Mouse (Mus musculus) heart, adult 2 months (tissue): ENCODE measurements around the gene P3h2.

ENCODE experiments used
- CTCF ChIP-seq: fragments of 200-600 bp; IDR thresholded peaks from 2 replicates; pipeline ENCODE4 v1.8.1; 2022; ENCODE audit warnings: antibody characterized with exemption, mild to moderate bottlenecking, moderate library complexity
- EP300 ChIP-seq: fragments of 200-500 bp; IDR thresholded peaks from 2 replicates; pipeline ENCODE4 v1.6.1; 2011; ENCODE audit warnings: low read depth, low read length, control low read depth; ENCODE audit not compliant: insufficient read depth
- POLR2A ChIP-seq: fragments of 200-500 bp; IDR thresholded peaks from 2 replicates; pipeline ENCODE4 v1.6.1; 2011; ENCODE audit warnings: mild to moderate bottlenecking, low read depth, low read length, control low read depth; ENCODE audit not compliant: insufficient read depth

GRCm38 (mm10) chr16:26005811-26006210, 99.8 kb downstream of the P3h2 start:
- no peak for TF ChIP-seq EP300
- no peak for TF ChIP-seq CTCF
- TF ChIP-seq POLR2A, result no peak
